Mouse (Mus musculus): ENCODE measurements around the gene Ung. TPM values are rescaled to one million over a fixed set of nuclear protein-coding genes. Genes with fewer than 3 reads are reported as not detected.

Ung gene
- total and polyA plus RNA-seq, 2 experiments from 2014 or later = 8.0 to 9.4 TPM

DNA sequence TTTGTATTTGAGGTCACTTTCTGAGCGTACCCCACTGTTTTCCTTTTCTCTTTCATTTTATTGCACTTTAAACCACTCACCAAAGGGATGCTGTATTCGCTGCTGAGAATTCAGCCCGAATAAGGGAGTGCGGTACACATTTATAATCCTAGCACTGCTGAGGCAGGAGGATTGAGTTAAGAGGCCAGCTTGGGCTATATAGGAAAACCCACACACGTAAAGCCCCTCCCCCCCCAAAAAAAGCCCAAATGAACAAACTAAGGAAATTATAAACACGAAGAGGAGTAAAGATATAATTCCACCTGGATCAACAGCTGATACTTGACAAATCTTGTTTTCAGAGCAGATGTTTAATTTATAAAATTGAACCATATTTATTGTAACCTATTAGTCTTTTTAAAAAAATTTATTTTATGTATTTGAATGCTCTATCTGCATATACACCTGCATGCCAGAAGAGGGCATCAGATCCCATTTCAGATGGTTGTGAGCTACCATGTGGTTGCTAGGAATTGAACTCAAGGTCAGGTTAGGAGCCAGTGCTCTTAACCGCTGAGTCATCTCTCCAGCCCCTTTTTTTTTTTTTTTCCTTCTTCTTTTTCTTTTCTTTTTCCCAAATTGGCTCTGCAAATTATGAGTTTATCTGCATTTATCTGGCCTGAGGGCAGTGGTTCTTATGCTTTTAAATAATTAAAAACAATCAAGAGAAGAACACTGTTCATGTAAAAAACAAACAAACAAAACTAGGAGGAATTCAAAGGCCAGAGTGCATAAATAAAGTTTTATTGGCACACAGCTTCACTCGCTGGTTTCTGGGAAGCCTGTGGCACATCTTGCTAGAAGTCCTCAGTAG, 46.6 kb downstream of the Ung start:
- DNase-seq (ENCODE audit: low spot score) = no peak
- no peak for ATAC-seq (ENCODE audit: low FRiP score)
- Histone ChIP-seq H3K9me3 (ENCODE audit: low read length) (no peaks in the 10 kb centered on the region), H3K4me3 (ENCODE audit: low read depth, low read length) (no peak overlapping the region), H3K4me1 (ENCODE audit: insufficient read depth, low read length) (no peaks in the 10 kb centered on the region), H3K4me2 (ENCODE audit: low read depth, low read length, poor library complexity, severe bottlenecking) (no peak overlapping the region), H3K27ac (ENCODE audit: low read depth, low read length) (no peak overlapping the region), H3K27me3 (ENCODE audit: insufficient read depth, low read length) (peaks cover 25% of the 10 kb centered on the region), H3K36me3 (ENCODE audit: insufficient read depth, low read length) (no peaks in the 10 kb centered on the region), H3K9ac (replicated peaks; ENCODE audit: low read length, poor library complexity, severe bottlenecking) (no peak overlapping the region)
- 66% methylated on average over 8 of the region's 8 CpGs for WGBS
- peak; percentile 35; the same call in 1 of the 2 replicates for TF ChIP-seq CTCF (IDR thresholded peaks at IDR 0.05)

DNA sequence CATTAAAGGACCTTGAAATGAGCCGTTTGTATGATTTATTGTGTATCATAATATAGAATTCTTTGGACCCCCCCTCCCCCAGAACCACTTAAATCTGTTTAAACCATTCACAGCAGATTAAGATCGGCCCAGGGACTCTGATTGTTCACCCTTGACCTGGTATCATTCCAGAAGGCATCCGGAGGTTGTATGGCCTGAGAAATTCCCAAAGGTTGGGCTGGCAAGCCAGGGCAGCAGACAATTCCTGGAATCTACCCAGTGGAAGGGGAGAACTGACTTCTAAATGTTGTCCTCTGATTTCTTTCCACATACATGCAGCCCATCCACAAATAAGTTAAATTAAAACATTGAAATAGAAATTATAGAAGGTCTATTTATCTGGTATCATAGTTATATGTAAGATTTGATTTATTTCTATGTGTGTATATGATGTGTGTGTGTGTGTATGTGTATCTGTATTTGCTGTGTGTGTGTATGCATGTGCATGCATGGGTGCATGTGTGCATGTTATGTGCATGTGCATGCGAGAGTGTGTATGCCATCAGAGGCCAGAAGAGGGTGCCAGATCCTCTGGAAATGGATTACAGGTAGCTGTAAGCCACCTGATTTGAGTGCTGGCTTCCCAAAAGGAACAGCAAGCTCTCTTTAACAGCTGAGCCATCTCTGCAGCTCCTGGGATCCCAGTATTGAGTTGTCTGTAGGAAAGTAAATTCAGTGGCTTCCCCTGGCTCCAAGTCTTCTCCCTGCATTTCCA, 48.0 kb downstream of the Ung start:
- peaks cover 25% of the 10 kb centered on the region for H3K27me3 ChIP-seq (ENCODE audit: insufficient read depth, low read length)
- no peak overlapping the region for H3K9ac ChIP-seq (replicated peaks; ENCODE audit: low read length, poor library complexity, severe bottlenecking)
- peak; percentile 32; the same call in 1 of the 2 replicates for TF ChIP-seq CTCF (IDR thresholded peaks at IDR 0.05)
- no peak overlapping the region for H3K4me2 ChIP-seq (ENCODE audit: low read depth, low read length, poor library complexity, severe bottlenecking)
- WGBS = 78% methylated on average over 4 of the region's 4 CpGs
- DNase-seq (ENCODE audit: low spot score) (no peak), ATAC-seq (ENCODE audit: low FRiP score) (no peak)
- H3K27ac ChIP-seq (ENCODE audit: low read depth, low read length) = no peak overlapping the region
- H3K9me3 ChIP-seq (ENCODE audit: low read length) = no peaks in the 10 kb centered on the region
- H3K4me1 ChIP-seq (ENCODE audit: insufficient read depth, low read length) = no peaks in the 10 kb centered on the region
- no peak overlapping the region for H3K4me3 ChIP-seq (ENCODE audit: low read depth, low read length)
- H3K36me3 ChIP-seq (ENCODE audit: insufficient read depth, low read length) = no peaks in the 10 kb centered on the region

DNA sequence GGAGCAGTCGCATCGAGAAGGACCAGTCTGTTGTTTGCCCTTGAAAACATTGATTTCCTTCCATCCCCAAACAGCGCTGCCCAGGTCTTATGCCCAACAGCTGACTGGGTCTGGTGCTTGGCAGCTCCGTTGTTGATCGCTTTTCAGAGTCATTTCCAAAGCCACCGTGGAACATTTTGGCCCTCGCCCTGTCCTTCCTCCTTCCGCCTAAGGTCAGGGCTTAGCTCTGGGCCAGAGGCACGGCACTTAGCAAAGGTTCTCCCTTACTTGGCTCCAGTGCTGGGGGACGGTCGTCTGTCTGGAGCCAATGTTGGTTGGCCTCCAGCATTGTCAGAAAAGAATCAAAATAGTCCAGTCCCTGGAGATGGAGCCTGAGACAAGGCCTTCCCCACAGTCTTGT, 49.4 kb downstream of the Ung start:
- no peak overlapping the region for H3K9ac ChIP-seq (replicated peaks; ENCODE audit: low read length, poor library complexity, severe bottlenecking)
- H3K4me2 ChIP-seq (ENCODE audit: low read depth, low read length, poor library complexity, severe bottlenecking) = no peak overlapping the region
- no peaks in the 10 kb centered on the region for H3K9me3 ChIP-seq (ENCODE audit: low read length)
- H3K4me1 ChIP-seq (ENCODE audit: insufficient read depth, low read length) = no peaks in the 10 kb centered on the region
- no peak overlapping the region for H3K27ac ChIP-seq (ENCODE audit: low read depth, low read length)
- no peak overlapping the region for H3K4me3 ChIP-seq (ENCODE audit: low read depth, low read length)
- no peak for TF ChIP-seq CTCF (IDR thresholded peaks at IDR 0.05)
- ATAC-seq (ENCODE audit: low FRiP score) = no peak
- peaks cover 19% of the 10 kb centered on the region for H3K27me3 ChIP-seq (ENCODE audit: insufficient read depth, low read length)
- WGBS = 84% methylated on average over 11 of the region's 11 CpGs
- H3K36me3 ChIP-seq (ENCODE audit: insufficient read depth, low read length) = no peaks in the 10 kb centered on the region
- DNase-seq (ENCODE audit: low spot score) = no peak

DNA sequence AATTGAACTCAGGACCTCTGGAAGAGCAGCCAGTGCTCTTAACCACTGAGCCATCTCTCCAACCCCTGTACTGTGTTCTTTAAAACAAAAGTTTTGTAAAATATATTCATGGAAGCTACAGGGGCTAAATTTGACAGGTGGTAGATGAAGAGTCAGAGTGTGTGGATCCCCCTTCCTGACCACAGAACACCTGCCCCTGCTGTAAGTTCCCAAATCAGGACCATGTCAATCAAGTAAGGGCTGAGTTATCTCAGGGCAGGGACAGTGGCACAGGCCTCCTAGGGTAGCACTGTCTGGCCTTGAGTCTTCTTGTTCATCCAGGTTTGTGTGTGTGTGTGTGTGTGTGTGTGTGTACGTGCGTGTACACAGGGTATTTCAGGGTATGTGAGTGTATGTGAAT, 53.3 kb downstream of the Ung start:
- no peaks in the 10 kb centered on the region for H3K27me3 ChIP-seq (ENCODE audit: insufficient read depth, low read length)
- H3K27ac ChIP-seq (ENCODE audit: low read depth, low read length) = no peak overlapping the region
- no peak overlapping the region for H3K9ac ChIP-seq (replicated peaks; ENCODE audit: low read length, poor library complexity, severe bottlenecking)
- no peak overlapping the region for H3K4me2 ChIP-seq (ENCODE audit: low read depth, low read length, poor library complexity, severe bottlenecking)
- H3K4me1 ChIP-seq (ENCODE audit: insufficient read depth, low read length) = no peaks in the 10 kb centered on the region
- ATAC-seq (ENCODE audit: low FRiP score) = no peak
- no peaks in the 10 kb centered on the region for H3K36me3 ChIP-seq (ENCODE audit: insufficient read depth, low read length)
- no peaks in the 10 kb centered on the region for H3K9me3 ChIP-seq (ENCODE audit: low read length)
- no peak overlapping the region for H3K4me3 ChIP-seq (ENCODE audit: low read depth, low read length)
- DNase-seq (ENCODE audit: low spot score) = no peak
- 82% methylated on average over 2 of the region's 2 CpGs for WGBS
- no peak for TF ChIP-seq CTCF (IDR thresholded peaks at IDR 0.05)

DNA sequence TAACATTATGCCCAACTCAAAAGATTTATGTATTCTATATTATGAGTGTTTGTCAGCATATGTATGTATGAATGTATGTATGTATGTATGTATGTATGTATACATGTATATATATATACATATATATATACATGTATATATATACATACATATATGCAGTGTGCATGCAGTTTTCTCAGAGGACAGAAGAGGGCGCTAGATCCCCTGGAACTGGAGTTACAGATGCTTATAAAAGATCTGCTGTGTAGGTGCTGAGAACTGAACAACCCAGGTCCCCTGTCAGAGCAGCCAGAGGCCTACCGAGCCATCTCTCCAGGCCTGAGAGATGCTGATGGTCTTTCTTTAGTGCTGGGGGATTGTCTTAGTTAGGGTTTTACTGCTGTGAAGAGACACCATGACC, 56.9 kb downstream of the Ung start:
- no peak overlapping the region for H3K4me2 ChIP-seq (ENCODE audit: low read depth, low read length, poor library complexity, severe bottlenecking)
- WGBS = 67% methylated on average over 2 of the region's 2 CpGs
- no peak overlapping the region for H3K27ac ChIP-seq (ENCODE audit: low read depth, low read length)
- H3K36me3 ChIP-seq (ENCODE audit: insufficient read depth, low read length) = no peaks in the 10 kb centered on the region
- TF ChIP-seq CTCF (IDR thresholded peaks at IDR 0.05) = no peak
- DNase-seq (ENCODE audit: low spot score) = no peak
- ATAC-seq (ENCODE audit: low FRiP score) = no peak
- no peak overlapping the region for H3K4me3 ChIP-seq (ENCODE audit: low read depth, low read length)
- no peaks in the 10 kb centered on the region for H3K4me1 ChIP-seq (ENCODE audit: insufficient read depth, low read length)
- H3K9me3 ChIP-seq (ENCODE audit: low read length) = no peaks in the 10 kb centered on the region
- H3K27me3 ChIP-seq (ENCODE audit: insufficient read depth, low read length) = no peaks in the 10 kb centered on the region
- no peak overlapping the region for H3K9ac ChIP-seq (replicated peaks; ENCODE audit: low read length, poor library complexity, severe bottlenecking)

Other genes starting within 250 kb of the Ung start
- gene Coro1c, start 221.6 kb upstream of the Ung start, total RNA-seq (2014; rRNA removed) = 157 and 311 TPM in 2 replicates
- gene Coro1c, start 221.6 kb upstream of the Ung start, polyA plus RNA-seq (2015; fragmentation: Nextera tagmentation; extraction: Ambion mirVana) = 165 and 171 TPM in 2 replicates
- 14.0 and 14.3 TPM in 2 replicates for gene Ssh1, start 136.5 kb upstream of the Ung start, total RNA-seq (2014; rRNA removed)
- gene Ssh1, start 136.5 kb upstream of the Ung start, polyA plus RNA-seq (2015; fragmentation: Nextera tagmentation; extraction: Ambion mirVana) = 9.8 and 12.4 TPM in 2 replicates
- not detected in 2 replicates for gene Dao, start 126.7 kb upstream of the Ung start, total RNA-seq (2014; rRNA removed)
- 0.09 TPM in 1 of 2 replicates, not detected in the other for gene Dao, start 126.7 kb upstream of the Ung start, polyA plus RNA-seq (2015; fragmentation: Nextera tagmentation; extraction: Ambion mirVana)
- gene Usp30, start 64.9 kb upstream of the Ung start, total RNA-seq (2014; rRNA removed) = 45.3 and 56.3 TPM in 2 replicates
- gene Usp30, start 64.9 kb upstream of the Ung start, polyA plus RNA-seq (2015; fragmentation: Nextera tagmentation; extraction: Ambion mirVana) = 19.3 and 20.6 TPM in 2 replicates
- gene Svop, start 38.8 kb upstream of the Ung start, total RNA-seq (2014; rRNA removed) = 175 and 176 TPM in 2 replicates
- 105 and 109 TPM in 2 replicates for gene Svop, start 38.8 kb upstream of the Ung start, polyA plus RNA-seq (2015; fragmentation: Nextera tagmentation; extraction: Ambion mirVana)
- gene Alkbh2, start 2.2 kb upstream of the Ung start, total RNA-seq (2014; rRNA removed) = 6.3 and 6.4 TPM in 2 replicates
- gene Alkbh2, start 2.2 kb upstream of the Ung start, polyA plus RNA-seq (2015; fragmentation: Nextera tagmentation; extraction: Ambion mirVana) = 6.1 and 7.4 TPM in 2 replicates
- 2.0 and 2.7 TPM in 2 replicates for gene Acacb, start 16.1 kb downstream of the Ung start, total RNA-seq (2014; rRNA removed)
- gene Acacb, start 16.1 kb downstream of the Ung start, polyA plus RNA-seq (2015; fragmentation: Nextera tagmentation; extraction: Ambion mirVana) = 5.6 and 6.5 TPM in 2 replicates
- gene Foxn4, start 143.4 kb downstream of the Ung start, total RNA-seq (2014; rRNA removed) = 0.24 and 0.66 TPM in 2 replicates
- 0.35 and 0.38 TPM in 2 replicates for gene Foxn4, start 143.4 kb downstream of the Ung start, polyA plus RNA-seq (2015; fragmentation: Nextera tagmentation; extraction: Ambion mirVana)
- gene Myo1h, start 158.8 kb downstream of the Ung start, total RNA-seq (2014; rRNA removed) = 0.33 and 0.60 TPM in 2 replicates
- gene Myo1h, start 158.8 kb downstream of the Ung start, polyA plus RNA-seq (2015; fragmentation: Nextera tagmentation; extraction: Ambion mirVana) = 0.43 and 0.56 TPM in 2 replicates

Data from midbrain, postnatal 0 days (tissue).